Mouse (Mus musculus): ENCODE measurements at regions not wholly inside any gene's neighbourhood (a gene's known extent, or its start where the extent isn't known, plus 50 kb on each side); places are given as distances from the start of the nearest gene placed in this dataset.

DNA sequence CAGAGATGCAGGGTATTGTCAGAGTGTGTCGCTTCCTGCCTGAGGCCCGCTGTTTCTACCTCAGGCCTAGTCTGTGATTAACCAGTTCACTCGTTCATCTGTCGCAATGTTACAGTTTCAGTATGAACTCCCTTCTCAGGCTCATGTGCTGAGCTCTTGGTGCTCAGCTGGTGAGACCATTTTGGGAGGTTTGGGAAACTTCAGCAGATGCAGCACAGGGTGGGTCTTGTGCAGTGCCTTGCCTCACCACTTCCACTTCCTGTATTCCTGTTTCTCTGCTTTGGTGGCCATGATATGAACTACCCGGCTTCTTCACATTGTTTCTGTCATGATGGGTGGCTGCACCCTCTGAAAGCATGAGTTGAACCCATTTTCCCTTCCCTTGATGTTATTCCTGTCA is 169.3 kb upstream of the Gadl1 start:
- no peak for TF ChIP-seq EP300 (optimal IDR thresholded peaks at IDR 0.05)
- no peak for TF ChIP-seq CTCF (IDR thresholded peaks at IDR 0.05; ENCODE audit: low read depth)

All from stomach, postnatal 0 days (tissue).